Mouse (Mus musculus) forelimb bud, embryonic 11.5 days (tissue): ENCODE data around the gene Lyzl4.

ENCODE experiments used
- DNase-seq: peaks from one replicate; pipeline ENCODE4 v3.0.0-alpha.2; 2012; ENCODE audit warnings: low read depth, low spot score

The Lyzl4 gene

DNA sequence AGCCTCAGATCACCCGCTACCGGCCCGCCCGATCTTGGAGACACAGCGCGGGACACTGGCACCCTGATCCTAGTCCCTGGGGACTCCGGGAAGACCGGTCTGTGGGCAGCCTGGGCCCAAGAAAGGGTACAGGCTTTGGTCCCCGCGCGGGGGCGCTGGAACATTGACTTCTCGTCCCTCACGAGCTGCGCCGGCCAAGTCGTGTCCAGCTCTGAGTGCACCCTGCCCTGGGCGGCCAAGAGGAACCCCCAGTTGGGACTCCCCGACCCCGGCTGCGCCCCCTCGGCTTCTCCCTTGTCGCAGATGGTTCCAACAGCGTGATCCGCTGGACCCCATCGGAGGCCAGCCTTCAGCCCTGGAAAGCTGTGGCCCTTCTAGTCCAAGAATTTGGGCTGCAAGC, at the start of gene Lyzl4:
Gene Lyzl4, minus strand, starts transcription at position 96 of the 400 bp plus-strand sequence.
- peak; percentile 46 for DNase-seq

DNA sequence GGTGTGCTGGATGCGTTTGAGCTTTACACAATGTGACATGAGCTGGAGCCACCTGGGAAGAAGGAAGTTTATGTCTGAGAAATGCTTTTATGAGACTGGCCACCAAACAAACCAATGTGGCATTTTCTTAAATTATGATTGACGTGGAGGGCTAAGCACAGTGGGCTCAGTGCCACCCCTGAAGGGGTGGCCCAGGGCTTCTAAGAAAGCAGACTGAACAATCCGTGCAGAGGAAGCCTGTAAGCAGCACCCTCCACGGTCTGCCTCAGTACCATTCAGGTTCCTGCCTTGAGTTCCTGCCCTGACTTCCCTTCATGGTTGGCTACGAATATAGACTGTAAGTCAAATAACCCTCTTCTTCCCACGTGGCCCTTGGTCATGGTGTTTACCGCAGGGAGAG, 48.8 kb upstream of the Lyzl4 start:
- no peak for DNase-seq

DNA sequence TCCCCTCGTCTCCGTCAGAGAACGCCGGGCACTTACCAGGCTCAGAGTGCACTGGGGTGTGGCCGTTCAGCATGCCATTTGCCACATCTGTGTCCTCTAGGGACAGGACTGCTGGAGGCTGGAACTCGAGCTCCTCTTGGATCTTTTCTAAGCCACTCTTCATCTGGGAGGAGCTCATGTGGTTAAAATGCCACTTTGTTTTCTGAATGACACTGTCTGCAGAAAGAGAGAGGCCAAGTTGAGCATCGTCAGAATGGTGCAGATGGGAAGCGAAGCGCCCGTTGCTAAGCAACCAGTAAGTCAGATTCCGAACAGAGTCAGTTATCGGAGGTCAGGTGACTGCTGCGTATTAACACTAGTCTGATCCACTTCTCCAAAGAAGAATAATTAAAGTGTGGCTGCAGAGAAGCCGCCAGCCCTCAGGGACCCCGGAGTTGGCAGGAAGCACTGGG, 48.3 kb upstream of the Lyzl4 start:
- no peak for DNase-seq

DNA sequence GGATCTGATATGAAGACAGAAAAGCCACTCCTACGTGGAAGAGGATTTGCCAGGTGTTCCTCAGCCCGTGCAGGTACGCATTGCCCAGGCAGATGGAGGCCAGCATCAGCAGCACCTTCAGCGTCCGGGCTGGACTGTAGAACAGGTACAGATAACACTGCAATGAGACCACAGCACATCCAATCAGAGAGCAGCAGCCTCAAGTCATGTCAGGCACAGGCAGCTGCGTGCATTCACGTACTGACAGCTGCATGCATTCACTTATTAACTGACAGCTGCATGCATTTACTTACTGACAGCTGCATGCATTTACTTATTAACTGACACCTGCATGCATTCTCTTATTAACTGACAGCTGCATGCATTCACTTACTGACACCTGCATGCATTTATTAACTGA, 42.8 kb upstream of the Lyzl4 start:
- no peak for DNase-seq

DNA sequence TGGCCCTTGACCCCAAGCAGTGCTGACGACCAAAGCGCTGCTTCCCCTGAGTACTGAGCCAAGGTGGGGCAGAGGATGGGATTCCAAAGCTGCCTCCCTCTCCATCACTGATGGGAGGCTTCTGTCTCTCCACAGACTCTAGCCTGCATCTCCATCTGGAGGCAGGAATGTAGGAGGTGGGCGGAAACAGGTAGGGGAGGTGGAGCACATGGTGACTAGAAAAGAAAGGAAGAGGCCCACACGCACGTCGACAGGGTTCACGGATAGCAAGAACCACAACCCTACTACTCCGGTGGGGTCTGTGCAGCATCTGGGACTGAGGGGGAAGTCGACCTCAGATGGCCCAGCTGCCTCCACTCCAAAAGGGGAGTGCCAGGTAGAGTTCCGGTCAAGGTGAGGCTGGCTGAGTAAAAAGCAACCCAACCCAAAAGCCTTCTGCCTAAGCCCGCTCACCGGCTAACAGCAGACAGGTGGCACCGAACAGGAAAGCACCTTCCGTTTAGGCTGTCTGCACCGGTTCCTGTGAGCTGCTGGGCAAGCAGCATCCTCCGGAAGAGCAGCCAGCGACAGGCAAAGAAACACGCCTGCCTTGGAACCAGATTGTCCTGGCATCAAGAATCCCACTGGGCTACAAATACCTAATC, 40.3 kb upstream of the Lyzl4 start:
- no peak for DNase-seq

DNA sequence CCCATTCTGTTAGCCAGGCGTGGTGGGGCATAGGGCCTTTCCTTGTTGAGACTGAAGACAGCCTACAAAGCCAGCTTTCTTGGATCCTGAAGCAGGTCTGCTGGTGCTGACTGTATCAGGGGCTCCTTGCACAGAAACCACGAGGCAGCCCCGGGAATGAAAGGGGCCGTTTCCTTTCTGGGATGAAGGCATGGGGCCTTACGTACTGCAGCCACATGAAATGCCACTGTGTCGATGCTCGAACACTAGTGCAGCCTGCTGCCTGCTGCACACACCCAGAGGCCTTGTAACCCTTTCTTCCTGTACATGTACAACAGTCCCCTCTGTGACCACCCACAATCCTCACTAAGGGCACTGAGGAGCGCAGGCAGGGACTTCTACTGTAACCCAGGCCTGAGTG, 39.3 kb upstream of the Lyzl4 start:
- DNase-seq, result no peak

DNA sequence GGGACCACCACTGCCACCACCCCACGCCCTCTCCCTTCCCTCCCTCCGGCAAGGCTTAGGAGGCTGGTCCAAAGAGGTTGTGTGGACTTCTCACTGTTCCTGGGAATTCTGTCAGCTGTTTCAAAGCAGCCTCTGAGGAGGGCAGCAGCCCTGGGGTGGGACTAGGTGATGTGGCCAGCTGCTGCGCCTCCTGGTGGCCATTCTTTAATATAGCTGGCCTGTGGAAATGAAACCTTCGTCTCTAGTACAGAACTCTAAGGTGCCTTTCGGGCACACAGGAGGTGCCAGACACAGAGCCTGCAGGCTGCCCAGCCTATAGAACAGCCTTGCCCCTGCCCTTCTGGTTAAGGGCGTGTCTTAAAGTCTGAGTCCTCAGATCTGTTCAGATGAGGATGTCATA, 37.7 kb upstream of the Lyzl4 start:
- DNase-seq, result peak; percentile 67

DNA sequence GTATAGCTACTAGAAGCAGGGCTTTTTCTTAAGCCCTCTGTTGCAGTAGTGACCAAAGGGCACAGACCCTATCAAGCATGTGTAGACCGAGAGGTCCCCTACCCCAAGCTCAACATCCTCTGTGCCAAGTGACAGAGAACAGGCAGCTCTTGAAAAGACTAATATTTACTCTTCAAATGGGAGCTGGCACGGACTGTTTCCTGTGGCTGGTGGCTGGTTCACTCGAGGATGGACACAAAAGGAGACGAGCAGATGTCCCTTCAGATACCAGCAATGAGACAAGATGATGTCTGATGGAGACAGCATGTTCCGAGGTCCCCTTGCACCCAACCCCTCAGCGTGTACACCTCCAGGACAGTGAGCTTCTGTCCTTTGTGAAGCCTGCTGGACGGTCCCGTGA, 35.6 kb upstream of the Lyzl4 start:
- no peak for DNase-seq

DNA sequence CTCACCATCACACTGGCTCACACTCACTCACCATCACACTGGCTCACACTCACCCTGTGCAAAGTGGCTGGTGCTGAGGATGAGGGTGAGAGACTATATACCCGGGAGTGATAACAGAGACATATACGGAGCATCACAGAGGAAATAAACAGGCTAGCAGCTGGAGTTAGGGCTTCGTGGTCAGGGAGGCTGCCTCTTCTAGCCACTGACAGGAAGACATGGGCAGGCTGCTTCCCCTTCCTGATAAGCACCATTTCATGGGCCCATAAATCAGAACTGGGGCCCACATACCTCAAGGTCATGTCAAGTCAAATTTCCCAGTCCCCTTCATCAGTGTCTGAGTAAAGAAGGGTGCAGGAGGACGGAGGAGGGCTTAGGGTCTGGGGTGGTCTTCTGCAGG, 35.2 kb upstream of the Lyzl4 start:
- no peak for DNase-seq

DNA sequence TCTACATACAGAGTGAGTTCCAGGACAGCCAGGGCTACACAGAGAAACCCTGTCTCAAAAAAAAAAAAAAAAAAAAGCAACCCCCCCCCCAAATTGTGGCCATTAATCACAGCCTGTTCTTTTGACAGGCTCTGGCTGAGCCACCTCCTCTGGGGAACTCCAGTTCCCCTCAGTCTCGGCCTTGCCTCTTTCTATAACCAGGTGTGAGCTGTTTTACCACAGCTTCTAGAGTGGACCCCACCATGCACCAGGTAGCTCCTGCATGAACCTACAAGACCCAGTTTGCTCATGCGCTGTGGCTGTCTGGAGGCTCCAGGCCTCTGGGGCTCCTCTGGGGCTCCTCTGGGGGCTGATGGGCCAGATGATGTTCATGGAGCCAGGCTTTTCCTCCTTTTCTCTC, 33.7 kb upstream of the Lyzl4 start:
- DNase-seq, result no peak

DNA sequence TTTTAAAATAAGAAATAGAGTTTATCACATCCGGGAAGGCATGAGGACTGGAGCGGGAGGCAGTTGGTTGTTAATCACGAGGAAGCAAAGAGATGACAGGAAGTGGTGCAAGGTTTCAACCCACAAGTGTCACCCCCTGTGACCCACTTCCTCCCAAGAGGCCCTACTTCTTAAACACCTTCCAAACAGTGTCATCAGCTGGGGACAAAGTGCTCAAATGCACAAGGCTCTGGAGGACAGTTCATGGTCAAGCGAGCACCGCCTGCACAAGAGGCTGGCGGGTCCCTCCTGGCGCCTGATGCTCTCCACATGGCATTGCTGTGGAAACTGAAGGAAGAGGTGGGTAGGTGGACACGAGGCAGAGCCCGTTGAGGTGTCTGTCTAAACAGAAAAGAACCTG, 33.1 kb upstream of the Lyzl4 start:
- no peak for DNase-seq

DNA sequence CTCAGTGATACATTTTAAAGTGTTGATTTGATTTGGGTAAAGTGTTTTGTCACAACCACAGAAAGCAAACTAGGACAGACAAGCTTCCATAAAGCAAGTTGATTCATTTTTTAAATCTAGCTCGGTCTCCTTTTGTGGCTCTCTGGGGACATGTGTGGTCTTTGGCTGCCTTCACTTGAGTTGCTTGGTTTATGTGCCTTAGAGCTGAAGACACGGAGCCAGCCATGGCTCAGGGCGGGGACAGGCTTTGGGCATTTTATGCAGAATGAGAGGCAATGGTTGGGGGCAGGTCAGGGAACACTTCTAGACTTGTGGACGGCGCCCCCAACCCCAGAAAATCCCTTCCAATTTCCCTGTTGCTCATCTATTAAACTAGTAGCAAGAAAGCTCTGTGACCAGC, 31.8 kb upstream of the Lyzl4 start:
- no peak for DNase-seq

DNA sequence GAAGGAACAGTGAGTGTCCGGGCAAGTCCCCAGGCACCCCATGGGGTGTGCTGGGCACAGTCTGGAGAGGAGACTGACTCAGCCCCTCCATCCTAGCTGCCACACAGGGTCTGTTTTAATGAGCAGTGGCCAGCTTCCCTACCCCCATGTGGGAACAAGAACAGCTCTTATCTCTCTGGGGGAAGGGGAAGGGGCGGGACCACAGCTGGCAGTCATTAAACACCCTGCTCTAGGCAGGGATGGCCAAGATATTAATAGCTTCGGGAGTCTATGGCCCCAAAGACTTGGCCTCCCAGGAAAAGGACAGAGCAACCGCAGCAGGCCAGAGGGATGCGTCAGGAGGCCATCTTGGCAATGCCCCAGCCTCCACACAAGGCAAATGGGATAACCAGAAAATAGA, 30.4 kb upstream of the Lyzl4 start:
- no peak for DNase-seq

DNA sequence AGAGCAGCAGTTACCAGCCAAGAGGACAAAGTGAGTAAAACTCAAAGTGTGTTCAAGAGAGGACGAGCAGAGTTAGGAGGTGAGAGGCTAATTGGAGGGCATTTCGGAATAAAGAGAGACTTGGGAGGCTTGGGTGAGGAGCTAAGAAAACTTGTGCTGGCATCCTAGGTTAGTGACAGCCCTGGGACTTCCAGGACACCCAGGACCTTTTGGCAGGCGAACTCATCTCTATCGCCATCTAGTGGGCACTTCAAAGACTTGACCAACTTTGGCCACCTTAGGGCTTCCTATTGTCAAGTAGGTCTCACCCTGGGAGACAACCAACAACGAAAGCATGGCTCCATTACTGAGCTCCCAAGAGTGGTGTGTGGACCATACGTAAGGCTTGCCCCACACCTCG, 29.4 kb upstream of the Lyzl4 start:
- peak; percentile 59 for DNase-seq

DNA sequence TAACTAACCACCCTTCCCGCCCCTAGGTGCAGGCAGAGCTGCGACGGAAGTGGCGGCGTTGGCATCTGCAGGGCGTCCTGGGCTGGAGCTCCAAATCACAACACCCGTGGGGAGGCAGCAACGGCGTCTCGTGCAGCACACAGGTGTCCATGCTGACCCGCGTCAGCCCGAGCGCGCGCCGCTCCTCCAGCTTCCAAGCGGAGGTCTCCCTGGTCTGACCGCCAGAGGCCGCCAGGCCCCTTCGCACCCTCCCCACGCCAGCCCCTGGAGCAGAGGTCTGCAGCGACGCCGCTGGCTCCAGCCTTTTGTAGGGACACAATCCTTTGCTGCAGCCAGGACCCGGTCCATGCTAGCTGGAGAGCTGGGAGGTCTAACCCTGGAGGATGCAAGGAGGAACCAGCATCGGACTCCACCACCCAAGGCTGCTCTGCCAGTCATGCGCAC, 27.5 kb upstream of the Lyzl4 start:
- DNase-seq, result peak; percentile 63

DNA sequence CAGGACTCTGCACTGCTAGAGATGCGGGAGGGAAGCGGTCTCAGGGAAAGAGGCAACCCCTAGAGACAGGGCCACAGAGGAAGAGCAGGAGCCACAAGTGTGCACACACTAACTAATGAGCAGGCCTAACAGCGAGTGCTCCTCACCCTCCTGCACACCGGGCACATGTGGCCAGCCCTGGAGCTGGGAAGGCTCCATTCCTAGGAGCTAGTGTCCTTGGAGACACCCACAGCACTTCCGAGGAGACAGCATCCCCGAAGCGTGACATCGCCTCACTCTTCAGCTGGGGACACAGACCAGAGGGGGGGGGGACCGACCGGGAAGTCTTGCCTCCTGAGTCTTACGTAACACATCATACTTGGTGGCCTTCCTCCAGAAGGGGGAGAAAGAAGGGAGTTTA, 25.9 kb upstream of the Lyzl4 start:
- DNase-seq, result no peak

DNA sequence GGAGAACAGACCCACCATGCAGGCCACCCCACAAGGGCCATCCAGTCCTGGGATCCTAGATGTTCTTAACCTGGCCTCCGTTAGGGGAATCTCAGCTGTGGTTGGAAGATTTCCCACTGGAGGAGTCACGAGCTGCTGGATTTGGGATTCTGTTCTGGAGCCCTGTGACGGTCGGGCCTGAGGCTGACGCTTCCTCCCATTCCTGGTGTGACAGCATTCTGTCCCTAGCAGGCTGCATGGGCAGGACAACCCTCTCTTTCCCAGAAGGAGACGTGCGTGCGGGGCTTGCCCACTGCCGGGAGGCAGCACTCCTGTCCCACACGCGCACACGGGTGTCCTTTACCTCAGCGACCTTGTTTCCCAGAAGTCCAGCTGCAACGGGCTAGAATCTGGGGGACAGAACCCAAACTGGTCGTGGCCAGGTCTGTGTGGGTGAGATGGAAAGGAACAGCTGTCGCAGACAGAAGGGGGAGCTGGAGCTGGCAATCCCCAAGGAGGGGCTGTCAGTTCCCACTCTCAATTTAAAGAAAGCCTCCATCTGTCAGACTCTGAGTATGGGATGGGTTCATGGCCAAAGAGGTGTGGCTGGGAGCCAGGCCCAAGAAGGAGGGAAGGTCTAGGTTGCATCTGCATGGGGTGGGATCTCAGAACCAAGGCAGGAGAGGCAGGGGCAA, 25.2 kb upstream of the Lyzl4 start:
- no peak for DNase-seq

DNA sequence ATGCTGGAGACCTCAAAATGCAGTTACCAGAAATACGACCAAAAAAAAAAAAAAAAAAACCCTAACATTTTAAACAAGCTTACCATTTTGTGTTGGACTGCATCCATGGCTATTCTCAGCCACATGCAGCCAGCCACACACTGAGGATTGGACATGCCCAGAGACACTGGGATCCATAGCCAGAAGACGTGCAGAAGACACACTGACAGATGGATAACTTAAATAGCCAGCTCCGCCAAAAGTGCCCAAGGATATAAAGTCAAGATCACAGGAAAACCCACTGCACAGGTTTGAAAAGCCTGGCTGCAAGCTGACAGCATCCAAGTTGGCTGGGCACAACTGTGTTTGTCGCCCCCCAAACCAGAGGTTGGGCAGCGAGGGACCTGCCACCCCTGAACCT, 22.2 kb upstream of the Lyzl4 start:
- no peak for DNase-seq

DNA sequence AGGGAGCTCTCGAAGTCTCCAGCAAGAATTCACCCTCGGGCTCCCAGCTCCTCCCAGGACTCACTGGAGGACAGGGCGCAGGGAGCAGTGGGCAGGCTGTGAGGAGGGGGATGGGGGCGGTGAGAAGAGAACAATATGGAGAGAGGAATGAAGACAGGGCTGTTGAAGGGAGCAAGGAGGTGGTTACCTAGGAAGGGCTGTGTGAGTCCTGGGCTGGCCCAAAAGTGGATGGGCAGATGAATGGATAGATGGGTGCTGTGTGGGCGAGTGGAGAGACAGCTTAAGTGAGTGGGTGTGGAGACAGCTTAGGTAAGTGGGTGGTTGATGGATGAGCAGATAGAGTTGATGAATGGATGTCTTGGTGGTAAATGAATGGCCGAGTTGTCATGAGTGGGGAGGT, 21.6 kb upstream of the Lyzl4 start:
- no peak for DNase-seq

DNA sequence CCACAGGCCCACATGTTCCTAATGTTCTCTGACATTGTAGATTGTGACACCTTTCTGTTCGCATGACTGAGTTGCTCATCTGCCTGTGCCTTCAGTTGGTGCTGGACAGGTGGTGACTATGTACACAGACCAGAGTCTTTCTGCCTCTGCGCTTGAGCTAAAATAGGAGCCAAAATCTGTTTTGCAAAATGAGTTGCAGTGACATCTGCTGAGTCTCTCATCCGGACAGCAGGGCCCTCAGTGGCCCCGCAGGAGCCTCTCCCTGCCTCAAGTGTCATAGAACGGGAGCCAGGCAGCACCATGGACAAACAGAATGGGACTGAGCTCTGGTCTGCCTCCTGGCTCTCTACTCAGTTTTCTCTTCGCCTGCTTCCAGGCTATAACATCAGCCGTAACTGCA, 17.9 kb upstream of the Lyzl4 start:
- DNase-seq, result no peak

DNA sequence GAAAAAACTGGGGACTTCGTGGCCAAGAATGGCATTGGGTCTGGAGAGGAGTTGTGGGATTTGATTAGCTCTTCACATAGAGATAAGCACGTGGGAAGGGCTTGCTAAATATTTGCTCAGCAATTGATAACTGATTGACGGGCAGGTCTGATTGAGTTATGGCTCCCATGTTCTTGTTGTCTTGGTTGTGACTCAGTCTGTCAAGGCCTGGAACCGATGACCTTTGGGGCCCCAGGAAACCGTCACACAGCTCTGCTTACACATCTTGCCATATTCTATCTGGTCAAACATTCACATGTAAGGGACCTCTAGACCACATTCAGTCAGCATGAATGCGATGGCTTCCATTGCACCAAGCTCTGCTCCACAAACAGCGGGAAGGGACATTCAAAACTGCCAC, 16.4 kb upstream of the Lyzl4 start:
- DNase-seq, result no peak

DNA sequence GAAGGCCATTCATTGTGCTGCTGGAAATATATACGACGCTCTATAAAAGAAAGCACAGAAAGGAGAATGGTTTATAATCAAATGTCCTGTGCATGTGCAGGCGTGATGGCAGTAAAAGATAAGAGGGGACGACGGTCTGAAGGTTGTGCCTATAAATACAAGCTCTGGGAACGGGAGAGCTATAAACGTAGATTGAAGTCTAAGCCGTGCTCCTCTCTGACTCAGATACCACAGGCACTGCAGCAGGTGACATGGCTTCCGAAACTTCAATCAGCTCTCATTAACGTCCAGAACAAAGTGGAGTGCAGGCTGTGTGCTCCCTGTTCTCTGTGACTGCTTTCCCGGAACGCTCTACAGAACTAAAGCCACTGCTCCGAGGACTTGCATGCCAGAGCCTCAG, 15.2 kb upstream of the Lyzl4 start:
- no peak for DNase-seq

DNA sequence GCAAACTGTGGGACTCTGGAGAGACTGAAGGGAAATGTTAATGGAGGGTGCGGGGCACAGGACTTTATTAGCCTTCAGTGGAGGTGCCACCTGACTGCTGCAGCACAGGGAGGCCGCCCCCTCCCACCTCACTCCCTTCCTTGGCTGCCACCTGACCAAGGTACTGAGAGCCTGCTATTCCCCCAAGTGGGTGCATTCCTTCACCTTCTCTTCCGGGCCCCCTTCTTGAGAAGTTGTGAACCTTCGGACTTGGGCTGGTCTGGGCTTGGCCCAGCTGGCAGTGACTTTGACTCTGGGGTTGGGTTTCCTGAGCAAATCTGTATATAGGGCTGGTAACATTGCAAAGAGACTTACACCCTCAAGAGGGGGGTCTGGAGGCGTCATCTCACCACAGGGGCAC, 14.4 kb upstream of the Lyzl4 start:
- no peak for DNase-seq

DNA sequence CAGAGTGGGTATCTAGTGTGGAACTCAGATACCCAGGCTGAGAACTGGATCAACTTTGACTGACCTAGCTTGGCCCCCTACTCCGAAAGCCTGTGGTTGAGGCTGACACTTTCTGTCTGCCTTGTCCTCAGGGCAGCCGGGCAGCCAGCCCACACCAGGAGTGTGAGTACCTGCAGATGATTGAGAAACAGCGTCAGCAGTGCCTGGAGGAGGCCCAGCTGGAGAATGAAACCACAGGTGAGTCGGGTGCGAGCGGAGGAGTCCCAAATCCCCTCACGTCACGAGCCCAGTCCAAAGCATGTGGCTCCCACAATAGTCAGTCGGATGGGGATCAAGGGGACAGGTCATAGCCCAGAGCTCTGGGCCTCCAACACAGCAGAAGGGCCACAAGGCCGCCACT, 11.8 kb upstream of the Lyzl4 start:
- DNase-seq, result no peak
